Mouse (Mus musculus) cerebellum, adult 8-10 months (tissue): ENCODE measurements around the gene Srgap1.

ENCODE experiments used
- DNase-seq: peaks from one replicate; pipeline ENCODE4 v3.0.0; 2022

The Srgap1 gene

GRCm38 (mm10) chr10:122046904-122047726, at the start of gene Srgap1:
Gene Srgap1 (minus strand): TSS chr10:122047315.
- DNase-seq: peak; percentile 17

- no peak for DNase-seq
These were observed 49.4 kb upstream of the Srgap1 start for GRCm38 (mm10) chr10:122096462-122096979.

- DNase-seq: no peak
These were observed 43.4 kb upstream of the Srgap1 start for GRCm38 (mm10) chr10:122090472-122090871.

GRCm38 (mm10) chr10:122081352-122081751, 34.2 kb upstream of the Srgap1 start:
- no peak for DNase-seq

GRCm38 (mm10) chr10:122069153-122069552, 22.0 kb upstream of the Srgap1 start:
- no peak for DNase-seq

GRCm38 (mm10) chr10:122055826-122056225, 8.7 kb upstream of the Srgap1 start:
- DNase-seq: no peak

- peak; percentile 7 for DNase-seq
These were observed 7.4 kb upstream of the Srgap1 start for GRCm38 (mm10) chr10:122054535-122054934.

GRCm38 (mm10) chr10:122051831-122052230, 4.7 kb upstream of the Srgap1 start:
- DNase-seq: peak; percentile 77

- peak; percentile 59 for DNase-seq
These were observed 731 bp upstream of the Srgap1 start for GRCm38 (mm10) chr10:122047727-122048365.

- peak; percentile 5 for DNase-seq
These were observed 608 bp downstream of the Srgap1 start for GRCm38 (mm10) chr10:122046511-122046903.

GRCm38 (mm10) chr10:122045946-122046345, 1.2 kb downstream of the Srgap1 start:
- no peak for DNase-seq

GRCm38 (mm10) chr10:122044926-122045325, 2.2 kb downstream of the Srgap1 start:
- no peak for DNase-seq

GRCm38 (mm10) chr10:122040372-122040771, 6.7 kb downstream of the Srgap1 start:
- no peak for DNase-seq

- no peak for DNase-seq
These were observed 7.5 kb downstream of the Srgap1 start for GRCm38 (mm10) chr10:122039566-122039965.

- DNase-seq: no peak
These were observed 8.6 kb downstream of the Srgap1 start for GRCm38 (mm10) chr10:122038554-122038953.

- no peak for DNase-seq
These were observed 13.8 kb downstream of the Srgap1 start for GRCm38 (mm10) chr10:122033271-122033670.

GRCm38 (mm10) chr10:122030420-122030819, 16.7 kb downstream of the Srgap1 start:
- no peak for DNase-seq

GRCm38 (mm10) chr10:122029738-122030137, 17.4 kb downstream of the Srgap1 start:
- DNase-seq: no peak

- no peak for DNase-seq
These were observed 21.9 kb downstream of the Srgap1 start for GRCm38 (mm10) chr10:122025198-122025597.

- DNase-seq: no peak
These were observed 26.2 kb downstream of the Srgap1 start for GRCm38 (mm10) chr10:122020906-122021305.

- DNase-seq: no peak
These were observed 26.9 kb downstream of the Srgap1 start for GRCm38 (mm10) chr10:122020255-122020654.

- no peak for DNase-seq
These were observed 28.5 kb downstream of the Srgap1 start for GRCm38 (mm10) chr10:122018594-122019048.

GRCm38 (mm10) chr10:122017743-122018142, 29.4 kb downstream of the Srgap1 start:
- no peak for DNase-seq

GRCm38 (mm10) chr10:122017063-122017462, 30.1 kb downstream of the Srgap1 start:
- no peak for DNase-seq
